Mouse (Mus musculus): Measurements from ENCODE around the gene Gpn2.

Gpn2 gene

GRCm38 (mm10) chr4:133595538-133595937 is 11.4 kb downstream of the Gpn2 start:
- DNase-seq (ENCODE audit: low spot score in 2 of 2) = no peak

GRCm38 (mm10) chr4:133596084-133596483 is 11.9 kb downstream of the Gpn2 start:
- DNase-seq (ENCODE audit: low spot score in 2 of 2) = no peak

DNA sequence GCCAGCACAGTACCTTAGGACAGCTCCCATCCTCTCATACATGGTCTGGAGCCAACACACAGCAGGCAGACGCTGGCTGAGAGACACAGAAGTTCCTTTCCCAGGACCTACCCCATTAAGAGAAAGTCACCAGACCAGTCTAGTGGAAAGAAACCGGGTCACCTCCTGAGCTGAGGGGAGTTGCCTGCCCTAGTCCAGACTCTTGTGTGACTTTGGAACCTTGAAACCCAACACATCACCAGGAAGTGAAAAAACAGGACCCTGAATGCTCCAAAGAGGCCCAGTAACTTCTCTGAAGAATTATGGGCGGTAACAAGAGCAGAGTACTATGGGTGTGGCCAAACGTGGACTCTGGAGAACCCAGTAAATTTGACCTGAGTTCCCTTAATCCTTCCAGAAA is 14.5 kb downstream of the Gpn2 start:
- DNase-seq (ENCODE audit: low spot score in 2 of 2) = no peak

DNA sequence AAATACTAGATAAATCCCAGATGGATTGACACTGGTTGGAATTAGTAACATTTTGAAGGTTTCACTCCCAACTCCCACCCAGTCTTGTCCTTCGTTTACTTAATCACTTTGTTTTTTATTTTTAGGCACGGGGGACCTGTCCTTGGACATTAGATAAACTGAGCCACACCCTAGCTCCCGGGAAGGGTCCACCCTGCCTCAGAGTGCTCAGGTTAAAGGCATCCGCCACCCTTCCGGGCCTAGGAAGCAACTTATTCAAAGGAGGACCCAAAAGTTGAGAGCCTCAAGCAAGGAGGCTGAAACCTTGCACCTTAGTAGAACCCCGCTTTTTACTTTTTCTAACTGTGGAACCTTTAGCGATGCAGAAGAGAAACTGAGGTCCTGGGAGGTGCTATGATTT is 15.0 kb downstream of the Gpn2 start:
- DNase-seq (ENCODE audit: low spot score in 2 of 2) = no peak

- peak; percentile 86 to 92 for DNase-seq (ENCODE audit: low spot score in 2 of 2)
These were observed 15.5 kb downstream of the Gpn2 start for GRCm38 (mm10) chr4:133599571-133600073.

DNA sequence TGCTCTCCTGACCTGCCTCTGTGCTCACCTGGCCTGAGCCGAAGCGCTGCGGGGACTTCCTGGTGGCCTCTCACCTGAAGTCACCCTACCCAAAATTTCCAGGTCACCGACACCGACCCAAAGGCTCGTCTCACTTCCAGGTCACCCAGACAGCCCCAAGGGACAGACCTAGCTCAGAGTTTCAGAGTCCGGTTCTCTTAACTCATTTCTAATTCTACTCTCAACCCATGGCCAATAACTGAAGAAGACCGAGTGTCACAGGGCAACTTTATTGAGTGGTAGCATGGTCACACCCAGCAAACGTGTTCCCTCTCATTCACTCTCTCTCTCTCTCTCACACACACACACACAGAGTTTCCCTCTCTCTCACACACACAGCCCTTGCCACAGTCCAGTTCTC is 16.1 kb downstream of the Gpn2 start:
- DNase-seq (ENCODE audit: low spot score in 2 of 2) = no peak

DNA sequence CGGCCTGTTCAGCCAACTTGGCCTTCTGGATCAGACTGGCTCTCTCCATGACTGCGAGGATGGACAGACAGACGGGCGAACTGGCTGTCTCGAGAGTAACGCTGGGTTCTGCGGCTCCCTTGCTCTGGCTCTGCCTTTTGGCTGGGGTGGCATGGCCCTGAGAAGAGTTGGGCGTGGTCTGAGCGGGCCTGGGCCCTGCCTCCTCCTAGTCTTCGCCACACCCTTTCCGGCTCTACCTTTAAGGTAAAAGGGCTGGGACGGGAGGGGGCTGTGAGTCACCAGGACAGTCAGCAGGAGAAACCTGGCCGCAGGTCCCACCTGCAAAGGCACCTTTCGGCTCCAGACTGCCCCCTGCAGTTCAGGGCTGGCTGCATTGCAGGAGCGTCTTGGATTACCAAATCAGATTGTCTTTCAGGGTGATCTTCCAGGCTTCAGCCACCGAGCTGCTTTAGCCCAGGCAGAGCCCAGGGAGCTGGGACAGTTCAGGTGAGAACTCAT is 17.6 kb downstream of the Gpn2 start, which contains the start of gene Sfn:
Sfn (minus strand) TSS at position 448 of the 498 bp plus-strand sequence.
- peak; percentile 66 to 88 for DNase-seq (ENCODE audit: low spot score in 2 of 2)

GRCm38 (mm10) chr4:133603056-133603455 is 18.9 kb downstream of the Gpn2 start:
- DNase-seq (ENCODE audit: low spot score in 2 of 2) = no peak

GRCm38 (mm10) chr4:133604175-133604574 is 20.0 kb downstream of the Gpn2 start:
- DNase-seq (ENCODE audit: low spot score in 2 of 2) = no peak

GRCm38 (mm10) chr4:133604856-133605255 is 20.7 kb downstream of the Gpn2 start:
- no peak for DNase-seq (ENCODE audit: low spot score in 2 of 2)

- DNase-seq (ENCODE audit: low spot score in 2 of 2) = no peak
These were observed 21.2 kb downstream of the Gpn2 start for GRCm38 (mm10) chr4:133605330-133605729.

GRCm38 (mm10) chr4:133607284-133607683 is 23.1 kb downstream of the Gpn2 start:
- DNase-seq (ENCODE audit: low spot score in 2 of 2) = no peak

GRCm38 (mm10) chr4:133609719-133610118 is 25.6 kb downstream of the Gpn2 start:
- peak; percentile 86 to 97 for DNase-seq (ENCODE audit: low spot score in 2 of 2)

GRCm38 (mm10) chr4:133611815-133612214 is 27.7 kb downstream of the Gpn2 start:
- no peak for DNase-seq (ENCODE audit: low spot score in 2 of 2)

DNA sequence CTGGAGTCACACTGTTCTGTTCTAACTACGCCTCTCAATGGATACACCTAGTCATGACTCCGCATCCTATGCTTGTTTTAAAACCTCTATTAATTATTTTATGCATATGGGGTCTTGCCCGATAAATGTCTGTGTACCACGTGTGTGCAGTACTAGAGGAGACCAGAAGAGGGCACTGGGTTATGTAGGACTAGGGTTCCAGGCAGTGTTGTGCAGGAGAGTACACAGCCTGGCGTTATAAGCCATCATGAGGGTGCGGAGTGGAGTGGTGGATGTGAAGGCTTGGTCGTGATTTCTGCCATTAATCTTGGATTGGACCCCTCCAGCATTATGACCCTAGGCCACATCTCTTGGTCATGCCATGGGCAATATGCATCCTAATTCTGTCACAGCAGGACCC is 28.3 kb downstream of the Gpn2 start:
- no peak for DNase-seq (ENCODE audit: low spot score in 2 of 2)

- DNase-seq (ENCODE audit: low spot score in 2 of 2) = no peak
These were observed 28.9 kb downstream of the Gpn2 start for GRCm38 (mm10) chr4:133613026-133613425.

DNA sequence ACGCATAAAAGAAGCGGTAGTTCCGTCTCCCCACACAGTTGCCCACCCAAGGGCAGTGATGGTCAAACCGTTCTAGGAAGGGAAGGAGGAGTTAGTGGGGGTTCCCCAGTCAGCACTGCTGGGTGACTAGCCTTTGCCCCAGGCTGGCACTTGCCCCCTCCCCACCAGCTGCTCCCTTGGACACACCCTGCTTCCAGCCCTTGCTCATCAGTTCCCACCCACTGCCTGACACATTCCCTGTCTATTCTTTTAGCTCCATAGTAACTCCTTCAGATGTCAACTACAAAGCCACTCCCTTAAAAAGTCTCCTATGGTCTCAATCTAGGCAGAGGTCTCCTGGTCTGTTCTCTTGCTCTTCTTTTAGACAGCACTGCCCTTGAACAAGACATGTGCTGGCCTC is 29.7 kb downstream of the Gpn2 start:
- DNase-seq (ENCODE audit: low spot score in 2 of 2) = no peak

GRCm38 (mm10) chr4:133614274-133614761 is 30.2 kb downstream of the Gpn2 start:
- peak in 1 of 2 experiments; percentile 63 for DNase-seq (ENCODE audit: low spot score in 2 of 2)

- peak in 1 of 2 experiments; percentile 60 for DNase-seq (ENCODE audit: low spot score in 2 of 2)
These were observed 31.3 kb downstream of the Gpn2 start for GRCm38 (mm10) chr4:133615416-133615815.

GRCm38 (mm10) chr4:133617936-133618335 is 33.8 kb downstream of the Gpn2 start:
- no peak for DNase-seq (ENCODE audit: low spot score in 2 of 2)

GRCm38 (mm10) chr4:133619473-133620136 is 35.4 kb downstream of the Gpn2 start:
- no peak for DNase-seq (ENCODE audit: low spot score in 2 of 2)

DNA sequence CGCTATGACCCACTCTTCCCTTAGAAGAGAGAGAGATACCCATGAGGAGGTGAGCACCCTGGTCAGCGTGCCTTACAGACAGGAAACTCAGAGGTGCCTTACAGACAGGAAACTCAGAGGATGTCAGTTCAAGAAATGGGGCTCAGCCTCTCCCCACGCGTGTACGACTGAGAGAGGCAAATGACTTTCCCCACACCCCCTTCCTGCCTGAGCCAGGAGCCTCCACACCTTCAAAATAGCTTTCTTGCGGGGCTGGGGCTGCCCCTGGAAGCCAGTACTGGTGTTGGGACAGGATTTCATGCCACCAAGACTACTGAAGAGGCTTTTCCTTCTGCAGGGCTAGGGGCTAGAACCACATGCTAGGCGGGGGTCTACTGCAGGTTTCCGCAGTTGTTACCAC is 36.5 kb downstream of the Gpn2 start:
- no peak for DNase-seq (ENCODE audit: low spot score in 2 of 2)

GRCm38 (mm10) chr4:133622161-133622695 is 38.1 kb downstream of the Gpn2 start:
- peak in 1 of 2 experiments; percentile 73 for DNase-seq (ENCODE audit: low spot score in 2 of 2)
